Mouse (Mus musculus) hindbrain, embryonic 16.5 days (tissue): ENCODE data around the gene Wdr41. TPM values are rescaled to one million over a fixed set of nuclear protein-coding genes. Genes with fewer than 3 reads are reported as not detected.

Experiments
- ATAC-seq: fragments of 200-750 bp; cut with Nextera tagmentation; 2 replicates; pipeline ENCODE4 v1.8.0; 2017; ENCODE audit warnings: moderate TSS enrichment, moderate library complexity
- H3K27ac ChIP-seq: fragments of 300-500 bp; sonication (generic); 2 replicates; pipeline ENCODE4 v1.5.1; 2014; ENCODE audit warnings: low read depth, mild to moderate bottlenecking, control low read depth, low read length, moderate library complexity
- H3K27me3 ChIP-seq: fragments of 300-500 bp; sonication (generic); replicated peaks from 2 replicates; pipeline ENCODE4 v1.6.1; 2014; ENCODE audit warnings: low read length; ENCODE audit not compliant: control insufficient read depth, insufficient read depth
- H3K36me3 ChIP-seq: fragments of 300-500 bp; sonication (generic); 2 replicates; pipeline ENCODE4 v1.6.1; 2014; ENCODE audit warnings: mild to moderate bottlenecking, low read length, moderate library complexity, mixed read lengths; ENCODE audit not compliant: control insufficient read depth, insufficient read depth
- H3K4me1 ChIP-seq: fragments of 300-500 bp; sonication (generic); 2 replicates; pipeline ENCODE4 v1.6.1; 2014; ENCODE audit warnings: low read depth, low read length; ENCODE audit not compliant: control insufficient read depth, insufficient read depth
- H3K4me2 ChIP-seq: fragments of 300-500 bp; sonication (generic); 2 replicates; pipeline ENCODE4 v1.6.1; 2014; ENCODE audit warnings: mild to moderate bottlenecking, low read length, control low read depth, moderate library complexity
- H3K4me3 ChIP-seq: fragments of 300-500 bp; sonication (generic); 2 replicates; pipeline ENCODE4 v1.5.1; 2014; ENCODE audit warnings: mild to moderate bottlenecking, low read length, control low read depth, moderate library complexity
- H3K9ac ChIP-seq: fragments of 300-500 bp; sonication (generic); 2 replicates; pipeline ENCODE4 v1.6.1; 2014; ENCODE audit warnings: low read depth, mild to moderate bottlenecking, control low read depth, low read length, moderate library complexity
- H3K9me3 ChIP-seq: fragments of 300-500 bp; sonication (generic); 2 replicates; pipeline ENCODE4 v1.6.1; 2014; ENCODE audit warnings: mild to moderate bottlenecking, low read length, moderate library complexity; ENCODE audit not compliant: control insufficient read depth
- WGBS: fragments of 180-500 bp; shearing (Covaris S2); extraction: QIAGEN DNeasy Blood & Tissue Kit; methylation state at CpG from one replicate; pipeline ENCODE4 v1.1.7; 2014; 5-methylcytosine and 5-hydroxymethylcytosine counted together
- polyA plus RNA-seq: library from polyadenylated mRNA; unstranded; fragments of >200 nt; fragmentation: Nextera tagmentation; extraction: Ambion mirVana; gene quantifications from 2 replicates; pipeline ENCODE4 v1.2.1, GENCODE M21; 2015

Wdr41 gene
- polyA plus RNA-seq, 1 experiment from 2014 or later = 28.0 TPM

- WGBS = 84% methylated on average over 6 of the region's 6 CpGs
- H3K27ac ChIP-seq = no peak overlapping the region
- H3K9me3 ChIP-seq = no peaks in the 10 kb centered on the region
- H3K4me1 ChIP-seq = no peaks in the 10 kb centered on the region
- no peaks in the 10 kb centered on the region for H3K27me3 ChIP-seq
- no peak overlapping the region for H3K4me2 ChIP-seq
- H3K4me3 ChIP-seq = no peak overlapping the region
- no peak for ATAC-seq
- H3K9ac ChIP-seq = no peak overlapping the region
- peaks cover 8% of the 10 kb centered on the region for H3K36me3 ChIP-seq
Measured at GRCm38 (mm10) chr13:95030828-95031227, 54.7 kb downstream of the Wdr41 start.

GRCm38 (mm10) chr13:95032127-95032831 is 56.1 kb downstream of the Wdr41 start:
- no peaks in the 10 kb centered on the region for H3K27me3 ChIP-seq
- peaks cover 8% of the 10 kb centered on the region for H3K36me3 ChIP-seq
- H3K27ac ChIP-seq = 0 out of 2 replicates have a peak overlapping the region, but pooled peaks have one; percentile 20
- 57% methylated on average over 17 of the region's 17 CpGs for WGBS
- ATAC-seq = peak; percentile 41; the same call in 1 of the 2 replicates
- H3K4me1 ChIP-seq = no peaks in the 10 kb centered on the region
- no peaks in the 10 kb centered on the region for H3K9me3 ChIP-seq
- no peak overlapping the region for H3K9ac ChIP-seq
- H3K4me2 ChIP-seq = no peak overlapping the region
- no peak overlapping the region for H3K4me3 ChIP-seq

GRCm38 (mm10) chr13:95032973-95033372 is 56.8 kb downstream of the Wdr41 start:
- no peak overlapping the region for H3K27ac ChIP-seq

GRCm38 (mm10) chr13:95034094-95034493 is 58.0 kb downstream of the Wdr41 start:
- 81% methylated on average over 9 of the region's 9 CpGs for WGBS
- H3K36me3 ChIP-seq = no peaks in the 10 kb centered on the region

More at GRCm38 (mm10) chr13:95032973-95033372, 56.8 kb downstream of the Wdr41 start:
- no peaks in the 10 kb centered on the region for H3K4me1 ChIP-seq
- no peaks in the 10 kb centered on the region for H3K9me3 ChIP-seq
- no peak overlapping the region for H3K4me3 ChIP-seq
- ATAC-seq = 0 out of 2 replicates have a peak, but pooled peaks have one; percentile 40
- no peaks in the 10 kb centered on the region for H3K27me3 ChIP-seq
- WGBS = 81% methylated on average over 6 of the region's 6 CpGs
- peaks cover 8% of the 10 kb centered on the region for H3K36me3 ChIP-seq
- H3K9ac ChIP-seq = no peak overlapping the region
- no peak overlapping the region for H3K4me2 ChIP-seq

GRCm38 (mm10) chr13:95034715-95035114 is 58.6 kb downstream of the Wdr41 start:
- H3K4me2 ChIP-seq = no peak overlapping the region
- H3K27ac ChIP-seq = no peak overlapping the region
- H3K36me3 ChIP-seq = no peaks in the 10 kb centered on the region
- WGBS = 80% methylated on average over 2 of the region's 2 CpGs
- no peaks in the 10 kb centered on the region for H3K9me3 ChIP-seq
- no peak overlapping the region for H3K4me3 ChIP-seq
- H3K4me1 ChIP-seq = no peaks in the 10 kb centered on the region
- no peak; the same call in 1 of the 2 replicates for ATAC-seq
- H3K9ac ChIP-seq = no peak overlapping the region
- no peaks in the 10 kb centered on the region for H3K27me3 ChIP-seq

More at GRCm38 (mm10) chr13:95034094-95034493, 58.0 kb downstream of the Wdr41 start:
- H3K27me3 ChIP-seq = no peaks in the 10 kb centered on the region
- ATAC-seq = no peak
- H3K9ac ChIP-seq = no peak overlapping the region
- H3K27ac ChIP-seq = no peak overlapping the region
- no peaks in the 10 kb centered on the region for H3K9me3 ChIP-seq
- H3K4me2 ChIP-seq = no peak overlapping the region
- no peak overlapping the region for H3K4me3 ChIP-seq
- no peaks in the 10 kb centered on the region for H3K4me1 ChIP-seq

GRCm38 (mm10) chr13:95038200-95038599 is 62.1 kb downstream of the Wdr41 start:
- H3K4me3 ChIP-seq = no peak overlapping the region
- H3K4me2 ChIP-seq = no peak overlapping the region
- ATAC-seq = no peak
- H3K4me1 ChIP-seq = no peaks in the 10 kb centered on the region
- no peak overlapping the region for H3K9ac ChIP-seq
- no peaks in the 10 kb centered on the region for H3K36me3 ChIP-seq
- WGBS = 86% methylated on average over 4 of the region's 4 CpGs
- no peaks in the 10 kb centered on the region for H3K27me3 ChIP-seq
- H3K27ac ChIP-seq = no peak overlapping the region
- no peaks in the 10 kb centered on the region for H3K9me3 ChIP-seq

- H3K9me3 ChIP-seq = no peaks in the 10 kb centered on the region
- no peaks in the 10 kb centered on the region for H3K4me1 ChIP-seq
- no peaks in the 10 kb centered on the region for H3K27me3 ChIP-seq
- 75% methylated on average over 9 of the region's 9 CpGs for WGBS
- ATAC-seq = no peak
- H3K9ac ChIP-seq = no peak overlapping the region
- no peak overlapping the region for H3K27ac ChIP-seq
- H3K4me3 ChIP-seq = no peak overlapping the region
- H3K4me2 ChIP-seq = no peak overlapping the region
- H3K36me3 ChIP-seq = no peaks in the 10 kb centered on the region
Measured at GRCm38 (mm10) chr13:95040140-95040738, 64.1 kb downstream of the Wdr41 start.

GRCm38 (mm10) chr13:95044108-95044507 is 68.0 kb downstream of the Wdr41 start:
- 71% methylated on average over 1 of the region's 1 CpGs for WGBS
- H3K9me3 ChIP-seq = no peaks in the 10 kb centered on the region
- no peaks in the 10 kb centered on the region for H3K27me3 ChIP-seq
- no peak overlapping the region for H3K27ac ChIP-seq
- H3K36me3 ChIP-seq = no peaks in the 10 kb centered on the region
- H3K9ac ChIP-seq = no peak overlapping the region
- no peak for ATAC-seq
- no peaks in the 10 kb centered on the region for H3K4me1 ChIP-seq
- no peak overlapping the region for H3K4me2 ChIP-seq
- no peak overlapping the region for H3K4me3 ChIP-seq

GRCm38 (mm10) chr13:95050398-95050797 is 74.3 kb downstream of the Wdr41 start:
- H3K4me3 ChIP-seq = no peak overlapping the region
- no peak overlapping the region for H3K4me2 ChIP-seq
- H3K27me3 ChIP-seq = no peaks in the 10 kb centered on the region
- H3K9ac ChIP-seq = no peak overlapping the region
- H3K9me3 ChIP-seq = no peaks in the 10 kb centered on the region
- H3K27ac ChIP-seq = no peak overlapping the region
- H3K4me1 ChIP-seq = no peaks in the 10 kb centered on the region
- H3K36me3 ChIP-seq = no peaks in the 10 kb centered on the region
- ATAC-seq = no peak
- 87% methylated on average over 4 of the region's 4 CpGs for WGBS
